Mouse (Mus musculus) frontal cortex, postnatal 25 days (tissue): ENCODE measurements at regions not wholly inside any gene's neighbourhood (a gene's known extent, or its start where the extent isn't known, plus 50 kb on each side); places are given as distances from the start of the nearest gene placed in this dataset.

Source experiments
- DNase-seq, 2 experiments: peaks; one replicate each; pipeline ENCODE4 v3.0.0; 2022; ENCODE audit warnings: low spot score in 2 of 2

- no peak for DNase-seq
Measured at GRCm38 (mm10) chr14:74359663-74360552, 280.7 kb upstream of the Htr2a start.

- DNase-seq = no peak
Measured at GRCm38 (mm10) chr14:74384481-74384880, 256.2 kb upstream of the Htr2a start.

GRCm38 (mm10) chr14:74392419-74392818, 248.2 kb upstream of the Htr2a start:
- no peak for DNase-seq

- DNase-seq = no peak
Measured at GRCm38 (mm10) chr14:74397202-74397601, 243.4 kb upstream of the Htr2a start.

GRCm38 (mm10) chr14:74409441-74409840, 231.2 kb upstream of the Htr2a start:
- peak in 1 of 2 experiments; percentile 52 for DNase-seq

GRCm38 (mm10) chr14:74428226-74428625, 212.4 kb upstream of the Htr2a start:
- no peak for DNase-seq

GRCm38 (mm10) chr14:74464027-74464682, 176.5 kb upstream of the Htr2a start:
- DNase-seq = no peak

GRCm38 (mm10) chr14:74495504-74495903, 145.1 kb upstream of the Htr2a start:
- no peak for DNase-seq

- no peak for DNase-seq
Measured at GRCm38 (mm10) chr14:74511521-74511920, 129.1 kb upstream of the Htr2a start.

- DNase-seq = no peak
Measured at GRCm38 (mm10) chr14:74516451-74516850, 124.2 kb upstream of the Htr2a start.

- no peak for DNase-seq
Measured at GRCm38 (mm10) chr14:74519531-74519930, 121.1 kb upstream of the Htr2a start.

- DNase-seq = no peak
Measured at GRCm38 (mm10) chr14:74521669-74522068, 119.0 kb upstream of the Htr2a start.

GRCm38 (mm10) chr14:74527246-74527645, 113.4 kb upstream of the Htr2a start:
- DNase-seq = no peak

GRCm38 (mm10) chr14:74529368-74529951, 111.2 kb upstream of the Htr2a start:
- DNase-seq = no peak

GRCm38 (mm10) chr14:74538187-74538586, 102.5 kb upstream of the Htr2a start:
- DNase-seq = no peak

GRCm38 (mm10) chr14:74544028-74544427, 96.6 kb upstream of the Htr2a start:
- no peak for DNase-seq

GRCm38 (mm10) chr14:74551091-74551490, 89.5 kb upstream of the Htr2a start:
- DNase-seq = no peak

- DNase-seq = no peak
Measured at GRCm38 (mm10) chr14:74553636-74554035, 87.0 kb upstream of the Htr2a start.

GRCm38 (mm10) chr14:74558359-74558758, 82.3 kb upstream of the Htr2a start:
- no peak for DNase-seq
